Mouse (Mus musculus): Measurements from ENCODE around the gene Lrfn3. TPM values are rescaled to one million over a fixed set of nuclear protein-coding genes. Genes with fewer than 3 reads are reported as not detected.

The Lrfn3 gene
- polyA plus RNA-seq, 1 experiment from 2014 or later = 15.2 TPM

DNA sequence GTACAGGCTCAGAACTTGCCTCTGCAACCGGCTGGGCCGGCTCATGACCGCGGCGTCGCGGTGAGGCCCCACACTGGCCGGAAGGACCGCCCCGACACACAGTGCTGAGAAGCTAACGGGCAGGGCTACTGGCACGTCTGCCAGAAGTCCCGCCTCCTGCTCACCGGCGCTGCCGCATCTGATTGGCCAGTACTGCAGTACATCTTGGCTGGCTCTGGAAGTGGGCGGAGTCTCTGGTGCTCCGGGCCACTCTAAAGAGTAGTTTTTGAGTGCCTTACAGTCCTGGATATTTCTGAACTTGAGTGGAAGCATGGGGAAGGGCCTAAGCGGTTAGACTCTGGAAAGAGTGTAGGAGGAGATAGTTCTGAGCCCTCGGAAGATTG lies 40.3 kb downstream of the Lrfn3 start:
- H3K9me3 ChIP-seq (replicated peaks; ENCODE audit: control insufficient read depth, low read length, poor library complexity, severe bottlenecking) = no peaks in the 10 kb centered on the region; the same call in 1 of the 2 replicates
- under 1% methylated on average over 20 of the region's 20 CpGs for WGBS
- peak overlapping the region; percentile 87 for H3K4me2 ChIP-seq (ENCODE audit: low read length)
- ATAC-seq = peak; percentile 99
- H3K27ac ChIP-seq (ENCODE audit: low read length) = peak overlapping the region; percentile 85
- peak overlapping the region; percentile 88 for H3K9ac ChIP-seq (ENCODE audit: low read depth, low read length)
- H3K4me1 ChIP-seq (ENCODE audit: control insufficient read depth, insufficient read depth, low read length) = peaks cover 14% of the 10 kb centered on the region
- H3K4me3 ChIP-seq (ENCODE audit: low read depth, low read length) = peak overlapping the region; percentile 75
- no peaks in the 10 kb centered on the region for H3K27me3 ChIP-seq (ENCODE audit: control insufficient read depth, insufficient read depth, low read depth, low read length)
- no peaks in the 10 kb centered on the region for H3K36me3 ChIP-seq (ENCODE audit: control insufficient read depth, insufficient read depth, low read length)

DNA sequence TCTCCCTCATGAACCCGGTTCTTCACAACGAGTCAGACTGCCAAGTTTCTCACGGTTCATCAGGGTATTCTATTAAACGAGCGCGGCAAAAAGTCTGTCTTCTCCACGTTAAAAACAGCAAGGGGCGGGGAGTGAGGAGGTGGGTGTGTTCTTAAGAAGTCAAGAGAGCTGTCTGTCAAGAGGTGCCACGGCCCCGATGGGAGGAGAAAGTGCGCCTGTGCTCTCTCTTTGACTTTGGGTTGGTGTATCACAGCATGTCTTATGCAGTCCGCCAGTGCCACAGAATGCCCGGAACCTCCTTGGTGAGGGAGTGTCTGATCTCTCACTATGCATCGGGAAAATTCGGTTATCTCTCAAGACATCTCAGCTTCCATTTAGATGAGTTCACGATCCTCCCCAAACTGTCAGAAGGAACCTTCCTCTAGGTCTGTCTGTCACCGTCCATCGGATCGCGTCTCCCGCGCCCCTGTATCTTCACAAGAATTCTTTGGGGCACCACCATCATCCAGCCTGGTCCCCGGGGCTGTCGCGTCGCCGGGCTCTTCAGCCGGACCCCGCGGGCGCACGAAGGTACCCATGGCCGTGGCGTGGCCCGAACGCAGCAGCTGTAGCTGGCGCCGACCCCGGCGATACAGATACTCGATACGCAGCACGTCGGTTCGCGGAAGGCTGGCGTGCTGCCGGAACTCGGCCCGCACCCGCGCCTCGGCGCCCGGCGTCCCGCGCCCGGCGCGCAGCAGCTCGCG lies 40.9 kb downstream of the Lrfn3 start, which contains the start of gene E130208F15Rik:
Gene E130208F15Rik, plus strand, starts transcription at position 202 of the 746 bp plus-strand sequence.
- under 1% methylated on average over 57 of the region's 63 CpGs for WGBS
- Histone ChIP-seq H3K9ac (ENCODE audit: low read depth, low read length) (peak within 1 kb of the TSS; percentile 88), H3K4me1 (ENCODE audit: control insufficient read depth, insufficient read depth, low read length) (peaks cover 14% of the 10 kb centered on the region), H3K27ac (ENCODE audit: low read length) (peak within 1 kb of the TSS; percentile 85), H3K9me3 (replicated peaks; ENCODE audit: control insufficient read depth, low read length, poor library complexity, severe bottlenecking) (no peaks in the 10 kb centered on the region; the same call in 1 of the 2 replicates), H3K27me3 (ENCODE audit: control insufficient read depth, insufficient read depth, low read depth, low read length) (no peaks in the 10 kb centered on the region), H3K4me2 (ENCODE audit: low read length) (peak within 1 kb of the TSS; percentile 87), H3K36me3 (ENCODE audit: control insufficient read depth, insufficient read depth, low read length) (no peaks in the 10 kb centered on the region), H3K4me3 (ENCODE audit: low read depth, low read length) (peak within 1 kb of the TSS; percentile 75)
- peak; percentile 70 for ATAC-seq

GRCm38 (mm10) chr7:30320946-30321345 lies 41.6 kb downstream of the Lrfn3 start:
- H3K27me3 ChIP-seq (ENCODE audit: control insufficient read depth, insufficient read depth, low read depth, low read length) = no peaks in the 10 kb centered on the region
- H3K27ac ChIP-seq (ENCODE audit: low read length) = no peak overlapping the region
- peak overlapping the region; percentile 75; the same call in 1 of the 2 replicates for H3K4me3 ChIP-seq (ENCODE audit: low read depth, low read length)
- no peaks in the 10 kb centered on the region; the same call in 1 of the 2 replicates for H3K9me3 ChIP-seq (replicated peaks; ENCODE audit: control insufficient read depth, low read length, poor library complexity, severe bottlenecking)
- peak overlapping the region; percentile 88; the same call in 1 of the 2 replicates for H3K9ac ChIP-seq (ENCODE audit: low read depth, low read length)
- ATAC-seq = no peak
- WGBS = 85% methylated on average over 2 of the region's 2 CpGs
- H3K4me2 ChIP-seq (ENCODE audit: low read length) = peak overlapping the region; percentile 87
- H3K36me3 ChIP-seq (ENCODE audit: control insufficient read depth, insufficient read depth, low read length) = no peaks in the 10 kb centered on the region
- H3K4me1 ChIP-seq (ENCODE audit: control insufficient read depth, insufficient read depth, low read length) = peaks cover 14% of the 10 kb centered on the region

DNA sequence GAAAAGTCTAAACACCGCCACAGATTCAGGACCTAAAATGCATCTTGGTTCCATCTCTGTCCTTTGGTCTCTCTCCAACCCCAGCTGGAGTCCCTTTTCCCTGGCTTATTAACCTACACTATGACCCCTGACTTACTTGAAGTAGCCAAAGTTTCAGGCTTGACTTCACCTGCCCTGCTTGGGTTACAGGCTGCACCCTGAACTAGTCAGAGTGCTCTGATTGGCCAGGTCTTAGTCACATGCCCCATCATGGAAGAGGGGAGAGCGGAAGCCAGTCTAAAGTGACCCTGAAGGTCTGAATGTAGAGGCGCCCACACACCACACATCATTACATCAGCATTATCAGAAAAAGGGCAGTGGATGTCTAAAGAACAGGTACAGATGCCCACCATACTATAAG lies 44.4 kb downstream of the Lrfn3 start:
- Histone ChIP-seq H3K27ac (ENCODE audit: low read length) (no peak overlapping the region), H3K9me3 (replicated peaks; ENCODE audit: control insufficient read depth, low read length, poor library complexity, severe bottlenecking) (no peaks in the 10 kb centered on the region), H3K4me2 (ENCODE audit: low read length) (no peak overlapping the region), H3K36me3 (ENCODE audit: control insufficient read depth, insufficient read depth, low read length) (no peaks in the 10 kb centered on the region), H3K9ac (ENCODE audit: low read depth, low read length) (no peak overlapping the region), H3K27me3 (ENCODE audit: control insufficient read depth, insufficient read depth, low read depth, low read length) (no peaks in the 10 kb centered on the region), H3K4me3 (ENCODE audit: low read depth, low read length) (no peak overlapping the region), H3K4me1 (ENCODE audit: control insufficient read depth, insufficient read depth, low read length) (peaks cover 14% of the 10 kb centered on the region)
- 82% methylated on average over 3 of the region's 3 CpGs for WGBS
- ATAC-seq = no peak

- Histone ChIP-seq H3K4me2 (ENCODE audit: low read length) (no peak overlapping the region), H3K9me3 (replicated peaks; ENCODE audit: control insufficient read depth, low read length, poor library complexity, severe bottlenecking) (no peaks in the 10 kb centered on the region), H3K9ac (ENCODE audit: low read depth, low read length) (no peak overlapping the region), H3K36me3 (ENCODE audit: control insufficient read depth, insufficient read depth, low read length) (no peaks in the 10 kb centered on the region), H3K27me3 (ENCODE audit: control insufficient read depth, insufficient read depth, low read depth, low read length) (no peaks in the 10 kb centered on the region), H3K4me1 (ENCODE audit: control insufficient read depth, insufficient read depth, low read length) (peaks cover 2% of the 10 kb centered on the region), H3K27ac (ENCODE audit: low read length) (no peak overlapping the region), H3K4me3 (ENCODE audit: low read depth, low read length) (no peak overlapping the region)
- 79% methylated on average over 13 of the region's 13 CpGs for WGBS
- ATAC-seq = no peak
Measured at GRCm38 (mm10) chr7:30315559-30316529, 46.7 kb downstream of the Lrfn3 start.

GRCm38 (mm10) chr7:30314721-30315155 lies 47.8 kb downstream of the Lrfn3 start, which contains the start of gene Syne4:
Gene Syne4, plus strand, starts transcription at chr7:30314807.
- peaks cover 4% of the 10 kb centered on the region for H3K4me1 ChIP-seq (ENCODE audit: control insufficient read depth, insufficient read depth, low read length)
- 3% methylated on average over 9 of the region's 9 CpGs for WGBS
- no peaks in the 10 kb centered on the region for H3K36me3 ChIP-seq (ENCODE audit: control insufficient read depth, insufficient read depth, low read length)
- H3K9me3 ChIP-seq (replicated peaks; ENCODE audit: control insufficient read depth, low read length, poor library complexity, severe bottlenecking) = no peaks in the 10 kb centered on the region
- no peak within 1 kb of the TSS for H3K27ac ChIP-seq (ENCODE audit: low read length)
- no peak within 1 kb of the TSS for H3K4me2 ChIP-seq (ENCODE audit: low read length)
- H3K27me3 ChIP-seq (ENCODE audit: control insufficient read depth, insufficient read depth, low read depth, low read length) = no peaks in the 10 kb centered on the region
- peak within 1 kb of the TSS; percentile 10; the same call in 1 of the 2 replicates for H3K4me3 ChIP-seq (ENCODE audit: low read depth, low read length)
- H3K9ac ChIP-seq (ENCODE audit: low read depth, low read length) = no peak within 1 kb of the TSS
- ATAC-seq = no peak

- no peak overlapping the region for H3K9ac ChIP-seq (ENCODE audit: low read depth, low read length)
- no peaks in the 10 kb centered on the region for H3K27me3 ChIP-seq (ENCODE audit: control insufficient read depth, insufficient read depth, low read depth, low read length)
- 46% methylated on average over 26 of the region's 27 CpGs for WGBS
- H3K36me3 ChIP-seq (ENCODE audit: control insufficient read depth, insufficient read depth, low read length) = no peaks in the 10 kb centered on the region
- H3K4me2 ChIP-seq (ENCODE audit: low read length) = no peak overlapping the region
- H3K9me3 ChIP-seq (replicated peaks; ENCODE audit: control insufficient read depth, low read length, poor library complexity, severe bottlenecking) = no peaks in the 10 kb centered on the region
- no peak overlapping the region for H3K4me3 ChIP-seq (ENCODE audit: low read depth, low read length)
- peaks cover 11% of the 10 kb centered on the region for H3K4me1 ChIP-seq (ENCODE audit: control insufficient read depth, insufficient read depth, low read length)
- no peak for ATAC-seq
- H3K27ac ChIP-seq (ENCODE audit: low read length) = no peak overlapping the region
Measured at GRCm38 (mm10) chr7:30313666-30314320, 48.8 kb downstream of the Lrfn3 start.

- Histone ChIP-seq H3K36me3 (ENCODE audit: control insufficient read depth, insufficient read depth, low read length) (peaks cover 15% of the 10 kb centered on the region), H3K4me2 (ENCODE audit: low read length) (no peak overlapping the region), H3K27me3 (ENCODE audit: control insufficient read depth, insufficient read depth, low read depth, low read length) (no peaks in the 10 kb centered on the region), H3K9me3 (replicated peaks; ENCODE audit: control insufficient read depth, low read length, poor library complexity, severe bottlenecking) (no peaks in the 10 kb centered on the region), H3K27ac (ENCODE audit: low read length) (no peak overlapping the region), H3K4me3 (ENCODE audit: low read depth, low read length) (no peak overlapping the region), H3K9ac (ENCODE audit: low read depth, low read length) (no peak overlapping the region), H3K4me1 (ENCODE audit: control insufficient read depth, insufficient read depth, low read length) (peaks cover 17% of the 10 kb centered on the region)
- 91% methylated on average over 12 of the region's 12 CpGs for WGBS
- ATAC-seq = no peak
Measured at GRCm38 (mm10) chr7:30310136-30310535, 52.4 kb downstream of the Lrfn3 start.
